Mouse (Mus musculus) spleen, postnatal 36 days (tissue): ENCODE measurements around the gene Dhrs7.
A peak's percentile ranks its signal among the peaks of the same experiment; 100 is the strongest.
"Not testable (repeated sequence)": the region's sequence is repeated elsewhere in the genome, so short reads cannot be mapped to it uniquely, and the experiment has no call there.

ENCODE experiments used
- DNase-seq, 2 experiments: peaks; one replicate each; pipeline ENCODE4 v3.0.0; 2022; ENCODE audit warnings: low spot score in 2 of 2, mixed read lengths in 1 of 2

The Dhrs7 gene

GRCm38 (mm10) chr12:72664735-72665337 is at the start of gene Dhrs7:
Gene Dhrs7 (minus strand): TSS chr12:72664909.
- peak; percentile 86 for DNase-seq

- DNase-seq = no peak
Observed at GRCm38 (mm10) chr12:72709981-72710380, 45.3 kb upstream of the Dhrs7 start.

GRCm38 (mm10) chr12:72704068-72704467 is 39.4 kb upstream of the Dhrs7 start:
- DNase-seq = no peak

GRCm38 (mm10) chr12:72700013-72700412 is 35.3 kb upstream of the Dhrs7 start:
- no peak for DNase-seq

GRCm38 (mm10) chr12:72694901-72695463 is 30.3 kb upstream of the Dhrs7 start:
- DNase-seq = no peak

- DNase-seq = no peak
Observed at GRCm38 (mm10) chr12:72694438-72694837, 29.7 kb upstream of the Dhrs7 start.

- DNase-seq = no peak
Observed at GRCm38 (mm10) chr12:72693895-72694294, 29.2 kb upstream of the Dhrs7 start.

GRCm38 (mm10) chr12:72688281-72688680 is 23.6 kb upstream of the Dhrs7 start:
- DNase-seq = not testable (repeated sequence)

GRCm38 (mm10) chr12:72687741-72688140 is 23.0 kb upstream of the Dhrs7 start:
- not testable (repeated sequence) for DNase-seq

- DNase-seq = not testable (repeated sequence)
Observed at GRCm38 (mm10) chr12:72686566-72686965, 21.9 kb upstream of the Dhrs7 start.

GRCm38 (mm10) chr12:72683612-72684011 is 18.9 kb upstream of the Dhrs7 start:
- DNase-seq = no peak

GRCm38 (mm10) chr12:72682511-72683282 is 18.0 kb upstream of the Dhrs7 start:
- no peak for DNase-seq

GRCm38 (mm10) chr12:72681919-72682318 is 17.2 kb upstream of the Dhrs7 start:
- no peak for DNase-seq

GRCm38 (mm10) chr12:72679635-72680034 is 14.9 kb upstream of the Dhrs7 start:
- DNase-seq = no peak

GRCm38 (mm10) chr12:72674820-72675219 is 10.1 kb upstream of the Dhrs7 start:
- no peak for DNase-seq

GRCm38 (mm10) chr12:72674079-72674797 is 9.5 kb upstream of the Dhrs7 start:
- no peak for DNase-seq

- no peak for DNase-seq
Observed at GRCm38 (mm10) chr12:72671516-72672135, 6.9 kb upstream of the Dhrs7 start.

GRCm38 (mm10) chr12:72670921-72671320 is 6.2 kb upstream of the Dhrs7 start:
- no peak for DNase-seq

GRCm38 (mm10) chr12:72667868-72668469 is 3.3 kb upstream of the Dhrs7 start:
- DNase-seq = peak in 1 of 2 experiments; percentile 12

GRCm38 (mm10) chr12:72666015-72666414 is 1.3 kb upstream of the Dhrs7 start:
- DNase-seq = no peak

- no peak for DNase-seq
Observed at GRCm38 (mm10) chr12:72664020-72664734, 532 bp downstream of the Dhrs7 start.
